14 mouse cellular contexts compared by ENCODE assay signal in the genomic region with DNA sequence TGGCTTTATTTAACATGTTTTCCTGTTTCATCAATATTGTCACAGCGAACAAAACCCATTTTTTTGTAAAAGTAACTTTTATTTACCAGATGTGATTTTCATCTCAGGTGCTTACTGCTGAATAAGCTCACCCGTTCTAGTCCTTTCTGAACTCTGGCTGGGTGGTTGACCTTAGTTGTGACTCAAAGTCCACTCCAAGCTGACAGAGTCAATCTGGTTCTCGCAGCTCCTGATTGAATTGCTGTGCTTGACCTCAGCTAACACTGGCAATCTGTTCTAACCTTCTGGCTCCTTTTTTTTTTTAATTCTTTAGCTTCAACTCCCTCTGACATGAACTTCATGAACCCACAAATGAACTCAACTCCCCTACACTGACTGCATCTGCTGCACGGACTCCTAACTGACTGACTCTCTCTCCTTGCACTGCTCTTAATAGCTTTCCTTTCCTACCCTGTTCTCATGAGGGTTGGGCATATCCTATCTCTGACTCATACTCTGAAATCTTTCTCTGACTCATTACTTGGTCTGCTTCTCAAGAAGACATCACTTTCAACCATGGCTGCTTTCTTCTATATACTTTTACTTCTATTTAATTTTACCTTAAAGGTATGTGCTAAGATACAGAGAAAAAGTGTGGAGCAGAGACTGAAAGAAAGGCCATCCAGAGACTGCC.
"Had no signal": no experiment of that assay in that cellular context is flagged by ENCODE, and none has a peak within 500 bp of the region (broad histone marks: within the 10 kb centered on the region; RNA-seq: fewer than 3 reads in every experiment).

No protein-coding gene starts in this region.

- H3K27ac ChIP-seq: kidney, postnatal 0 days; liver, embryonic 14.5 days; lung, embryonic 15.5 days had no signal

- DNase-seq: kidney, adult 18-20 months; kidney, postnatal 4 days; layer of hippocampus, adult 9-11 months; lung, adult 18-20 months; lung, postnatal 10 days; lung, postnatal 4 days; midbrain, embryonic 14.5 days; thymus, adult 2 months; thymus, postnatal 25 days had no signal

- H3K4me2 ChIP-seq: liver, embryonic 11.5 days; lung, embryonic 15.5 days; midbrain, embryonic 11.5 days had no signal

- H3K4me1 ChIP-seq: lung, embryonic 15.5 days had no signal

- H3K4me3 ChIP-seq: lung, embryonic 15.5 days had no signal

- H3K9ac ChIP-seq: liver, embryonic 14.5 days; lung, embryonic 15.5 days had no signal

- H3K36me3 ChIP-seq: lung, embryonic 15.5 days had no signal

- H3K27me3 ChIP-seq: lung, embryonic 15.5 days had no signal

- H3K9me3 ChIP-seq: lung, embryonic 15.5 days had no signal
